Mouse (Mus musculus): ENCODE measurements around the gene Fibcd1. TPM values are rescaled to one million over a fixed set of nuclear protein-coding genes. Genes with fewer than 3 reads are reported as not detected.

Gene Fibcd1
- polyA plus RNA-seq (2015; fragmentation: Nextera tagmentation; extraction: Ambion mirVana), result not detected in 2 replicates

DNA sequence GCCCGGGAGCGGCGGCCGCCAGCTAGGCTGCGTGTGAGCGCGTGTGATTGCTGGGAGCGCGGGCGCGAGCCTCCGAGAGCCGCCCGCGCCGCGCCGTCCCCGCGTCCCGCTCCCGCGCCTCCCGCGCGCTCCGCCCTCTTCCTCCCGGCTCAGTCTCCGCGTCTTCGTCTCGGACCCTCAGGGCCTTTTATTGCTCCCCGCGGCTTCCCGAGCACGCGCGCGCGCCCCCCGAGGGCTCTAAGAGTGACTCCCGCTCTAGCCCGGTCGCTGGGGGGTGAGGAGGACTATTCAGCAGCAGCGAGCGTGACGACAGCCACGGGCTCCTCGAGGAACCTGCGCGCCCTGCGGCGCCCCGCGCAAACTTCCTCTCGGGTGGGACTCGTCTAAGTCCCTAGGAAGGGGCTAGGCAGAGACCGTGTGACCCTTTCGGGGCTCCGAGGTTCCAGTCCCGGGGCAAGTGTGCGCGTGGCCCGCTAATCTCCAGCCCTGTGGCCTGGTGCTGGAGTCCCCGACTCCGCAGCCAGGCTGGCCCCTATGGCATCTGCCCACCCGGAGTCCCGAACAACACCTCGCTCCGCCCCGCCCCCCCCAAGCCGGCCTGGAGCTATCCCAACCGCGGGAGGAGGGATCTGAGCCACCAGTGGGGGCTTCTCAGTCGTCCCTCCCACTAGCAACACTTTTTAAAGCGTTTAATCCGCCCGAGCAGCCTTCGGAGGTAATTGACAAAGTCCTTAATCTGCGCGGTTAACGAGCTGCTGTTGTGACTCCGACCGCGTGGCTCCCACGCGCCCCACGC, at the start of gene Fibcd1:
Gene Fibcd1 (minus strand): TSS at position 110 of the 796 bp plus-strand sequence.

DNA sequence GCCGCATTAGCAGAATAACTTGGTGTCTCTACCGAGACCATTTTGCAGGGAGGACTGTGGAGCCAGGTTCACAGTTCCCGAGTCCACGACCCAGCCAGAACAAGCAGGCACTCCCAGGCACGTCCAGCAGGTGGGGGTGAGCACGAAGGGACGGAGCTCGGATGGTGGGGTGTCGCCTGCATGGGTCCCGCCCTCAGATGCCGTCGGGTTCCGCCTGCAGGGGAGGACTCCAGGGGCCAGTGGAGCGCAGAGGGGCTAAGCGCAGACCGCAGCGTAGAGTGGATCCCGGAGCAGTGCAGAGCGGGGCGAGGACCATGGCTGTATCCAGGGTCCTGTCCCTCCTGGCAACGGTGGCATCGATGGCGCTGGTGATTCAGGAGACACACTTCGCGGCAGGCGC, 41.2 kb upstream of the Fibcd1 start, which contains the start of gene Lamc3:
Gene Lamc3 (plus strand): TSS at position 262 of the 400 bp plus-strand sequence.

DNA sequence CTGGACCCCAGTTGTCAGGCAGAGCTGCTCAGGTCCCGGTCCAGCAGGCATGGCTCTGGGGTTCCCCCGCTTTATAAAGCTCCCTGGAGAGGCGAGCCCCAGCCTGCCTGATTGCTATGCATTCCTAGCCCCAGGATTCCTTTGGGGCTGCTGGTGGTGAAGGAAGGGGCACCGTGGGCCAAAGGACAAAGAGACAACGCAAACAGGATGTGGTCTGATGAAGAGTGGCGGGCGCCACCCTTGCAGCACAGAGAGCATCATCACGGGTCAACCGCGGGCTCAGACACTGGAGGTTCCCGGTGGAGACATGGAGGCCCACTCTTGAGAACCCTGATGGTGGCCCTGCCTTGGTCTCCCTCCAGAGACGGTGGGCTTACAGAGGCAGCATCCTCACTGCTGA, 35.4 kb downstream of the Fibcd1 start, which contains the start of gene Qrfp:
Gene Qrfp (minus strand): TSS at position 137 of the 400 bp plus-strand sequence.

Other genes starting within 250 kb of the Fibcd1 start
- not detected in 2 replicates for gene Prdm12, start 206.0 kb downstream of the Fibcd1 start, polyA plus RNA-seq (2015; fragmentation: Nextera tagmentation; extraction: Ambion mirVana)
- 16.4 and 18.4 TPM in 2 replicates for gene Exosc2, start 175.3 kb downstream of the Fibcd1 start, polyA plus RNA-seq (2015; fragmentation: Nextera tagmentation; extraction: Ambion mirVana)
- gene Abl1, start 157.6 kb downstream of the Fibcd1 start, polyA plus RNA-seq (2015; fragmentation: Nextera tagmentation; extraction: Ambion mirVana), result 13.5 and 16.0 TPM in 2 replicates
- gene Qrfp, start 35.4 kb downstream of the Fibcd1 start, polyA plus RNA-seq (2015; fragmentation: Nextera tagmentation; extraction: Ambion mirVana), result 0.06 TPM in 1 of 2 replicates, not detected in the other
- 0.05 TPM in 1 of 2 replicates, not detected in the other for gene Lamc3, start 41.3 kb upstream of the Fibcd1 start, polyA plus RNA-seq (2015; fragmentation: Nextera tagmentation; extraction: Ambion mirVana)
- 20.0 and 20.4 TPM in 2 replicates for gene Aif1l, start 104.1 kb upstream of the Fibcd1 start, polyA plus RNA-seq (2015; fragmentation: Nextera tagmentation; extraction: Ambion mirVana)
- gene Nup214, start 128.4 kb upstream of the Fibcd1 start, polyA plus RNA-seq (2015; fragmentation: Nextera tagmentation; extraction: Ambion mirVana), result 27.9 and 31.4 TPM in 2 replicates
- 7.5 and 8.2 TPM in 2 replicates for gene Fam78a, start 238.9 kb upstream of the Fibcd1 start, polyA plus RNA-seq (2015; fragmentation: Nextera tagmentation; extraction: Ambion mirVana)
- 41.4 and 44.8 TPM in 2 replicates for gene Plpp7, start 249.5 kb upstream of the Fibcd1 start, polyA plus RNA-seq (2015; fragmentation: Nextera tagmentation; extraction: Ambion mirVana)